Mouse (Mus musculus): Measurements from ENCODE around the gene Dusp16. TPM values are rescaled to one million over a fixed set of nuclear protein-coding genes. Genes with fewer than 3 reads are reported as not detected.
A peak's percentile ranks its signal among the peaks of the same experiment; 100 is the strongest.
"Not testable (repeated sequence)": the region's sequence is repeated elsewhere in the genome, so short reads cannot be mapped to it uniquely, and the experiment has no call there.

Gene Dusp16
- polyA plus RNA-seq, 1 experiment from 2014 or later: 8.5 TPM

DNA sequence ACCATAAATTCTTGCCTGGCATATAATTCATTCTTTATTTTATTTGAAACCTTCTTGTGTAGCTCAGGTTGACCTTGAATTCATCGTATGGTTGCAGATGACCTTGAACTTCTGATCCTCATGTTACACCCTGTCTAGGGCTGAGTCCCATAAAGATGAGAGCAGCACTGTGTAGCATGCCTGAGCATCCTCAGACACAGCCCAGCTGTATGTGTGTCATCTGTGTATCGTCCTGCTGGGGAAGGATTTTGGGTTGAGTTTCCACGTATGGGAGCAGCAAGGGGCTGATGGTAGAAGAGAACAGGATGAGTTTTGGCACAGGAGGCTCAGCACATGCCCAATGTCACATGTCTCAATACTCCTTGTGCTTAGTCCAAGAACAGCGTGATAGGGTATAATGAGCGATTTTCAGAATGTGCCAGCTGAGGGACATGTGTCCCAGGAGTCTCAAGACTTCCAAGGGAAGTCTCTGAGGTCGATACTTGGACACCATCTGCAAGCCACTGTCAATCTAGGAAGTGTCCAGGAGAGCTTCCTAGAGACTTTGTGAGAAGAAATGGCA is 108.0 kb downstream of the Dusp16 start:
- ATAC-seq (replicated peaks): 0 out of 2 replicates have a peak, but pooled peaks have one; percentile 35
- no peaks in the 10 kb centered on the region for H3K36me3 ChIP-seq
- H3K27me3 ChIP-seq: no peaks in the 10 kb centered on the region
- H3K27ac ChIP-seq (replicated peaks): no peak overlapping the region
- no peak overlapping the region for H3K4me2 ChIP-seq (replicated peaks)
- H3K9me3 ChIP-seq: no peaks in the 10 kb centered on the region
- H3K4me1 ChIP-seq: peaks cover 4% of the 10 kb centered on the region; the same call in 1 of the 2 replicates
- H3K4me3 ChIP-seq: no peak overlapping the region
- no peak overlapping the region for H3K9ac ChIP-seq (replicated peaks)
- 76% methylated on average over 6 of the region's 6 CpGs for WGBS

DNA sequence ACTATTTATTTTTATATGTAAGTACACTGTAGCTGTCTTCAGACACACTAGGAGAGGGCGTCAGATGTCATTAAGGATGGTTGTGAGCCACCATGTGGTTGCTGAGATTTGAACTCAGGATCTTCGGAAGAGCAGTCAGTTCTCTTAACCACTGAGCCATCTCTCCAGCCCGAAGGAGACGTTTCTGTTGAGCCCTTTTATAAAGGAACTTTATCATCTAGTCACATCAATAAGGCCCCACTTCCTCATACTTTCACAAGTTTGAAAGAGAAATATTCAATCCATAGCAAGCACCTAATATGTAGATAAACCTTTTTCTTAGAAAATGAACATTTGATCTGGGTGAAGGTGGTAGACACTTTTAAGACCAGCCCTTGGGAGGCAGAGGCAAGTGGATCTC is 113.1 kb downstream of the Dusp16 start:
- 91% methylated on average over 4 of the region's 4 CpGs for WGBS
- not testable (repeated sequence) for H3K27me3 ChIP-seq; H3K4me1 ChIP-seq; H3K9me3 ChIP-seq; ATAC-seq (replicated peaks); H3K27ac ChIP-seq (replicated peaks); H3K9ac ChIP-seq (replicated peaks); H3K36me3 ChIP-seq; H3K4me3 ChIP-seq; H3K4me2 ChIP-seq (replicated peaks)

DNA sequence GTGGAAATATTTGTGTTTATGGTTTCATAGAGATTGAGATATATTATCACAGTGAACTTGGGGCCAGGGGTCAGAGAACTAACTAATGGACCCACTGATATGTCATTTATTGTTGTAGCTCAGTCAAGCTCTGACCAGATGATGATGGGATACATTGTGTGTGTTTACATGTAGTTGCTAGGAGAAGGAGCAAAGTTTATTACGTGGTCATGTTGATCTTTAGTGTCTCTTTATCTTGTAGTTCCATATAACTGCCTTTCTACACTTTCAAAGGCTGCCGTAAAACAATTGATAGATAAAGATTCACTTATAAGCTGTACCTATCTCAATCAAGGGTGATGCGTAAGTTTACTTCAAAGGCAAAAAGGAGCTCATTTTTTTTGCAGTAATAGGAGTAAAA is 114.4 kb downstream of the Dusp16 start:
- Histone ChIP-seq H3K36me3 (no peaks in the 10 kb centered on the region), H3K4me3 (no peak overlapping the region), H3K27me3 (no peaks in the 10 kb centered on the region), H3K4me1 (no peaks in the 10 kb centered on the region), H3K9me3 (no peaks in the 10 kb centered on the region), H3K27ac (replicated peaks) (no peak overlapping the region), H3K4me2 (replicated peaks) (no peak overlapping the region), H3K9ac (replicated peaks) (no peak overlapping the region)
- no peak for ATAC-seq (replicated peaks)
- 92% methylated on average over 3 of the region's 3 CpGs for WGBS

DNA sequence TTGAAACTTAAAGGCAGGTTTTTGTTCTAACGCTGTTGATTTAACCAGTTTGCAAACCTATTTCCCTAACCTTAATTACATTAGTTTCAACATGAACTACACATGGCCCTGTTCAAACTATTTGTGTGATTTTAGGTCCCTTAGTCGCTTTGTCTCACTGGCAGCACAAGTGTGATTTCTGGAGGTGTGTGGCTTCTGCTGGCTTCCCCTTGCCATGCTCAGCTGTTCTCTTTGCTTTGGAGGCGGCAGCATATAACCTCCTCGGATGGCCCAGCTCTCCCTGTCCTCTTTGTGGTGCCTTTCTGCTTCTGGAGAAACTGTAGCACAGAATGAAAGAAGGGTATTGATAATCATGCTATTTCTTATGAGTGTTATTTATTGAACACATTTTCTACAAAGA is 114.9 kb downstream of the Dusp16 start:
- 87% methylated on average over 4 of the region's 4 CpGs for WGBS
- Histone ChIP-seq H3K36me3 (no peaks in the 10 kb centered on the region), H3K4me3 (no peak overlapping the region), H3K27me3 (no peaks in the 10 kb centered on the region), H3K4me2 (replicated peaks) (no peak overlapping the region), H3K4me1 (no peaks in the 10 kb centered on the region), H3K9me3 (no peaks in the 10 kb centered on the region), H3K27ac (replicated peaks) (no peak overlapping the region), H3K9ac (replicated peaks) (no peak overlapping the region)
- ATAC-seq (replicated peaks): no peak

DNA sequence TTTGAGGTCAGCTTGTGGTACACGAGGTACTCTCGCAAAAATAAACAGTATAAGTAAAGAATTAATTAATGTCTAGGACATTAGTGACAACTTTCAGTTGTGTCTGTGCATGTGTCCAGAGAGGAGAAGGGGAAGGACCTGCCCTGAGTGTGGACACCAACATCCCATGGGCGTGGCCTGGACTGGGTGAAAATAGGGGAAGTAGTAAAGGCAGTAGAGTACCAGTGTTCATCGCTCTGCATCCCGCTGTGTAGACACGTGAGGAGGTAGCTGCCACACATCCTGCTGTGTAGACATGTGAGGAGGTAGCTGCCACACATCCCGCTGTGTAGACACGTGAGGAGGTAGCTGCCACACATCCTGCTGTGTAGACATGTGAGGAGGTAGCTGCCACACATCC is 118.7 kb downstream of the Dusp16 start:
- H3K27ac ChIP-seq (replicated peaks); H3K9me3 ChIP-seq; H3K4me3 ChIP-seq; H3K36me3 ChIP-seq; H3K4me2 ChIP-seq (replicated peaks); H3K9ac ChIP-seq (replicated peaks); ATAC-seq (replicated peaks); H3K27me3 ChIP-seq: not testable (repeated sequence)
- 92% methylated on average over 8 of the region's 8 CpGs for whole genome bisulfite sequencing
- peaks cover 12% of the 10 kb centered on the region; the same call in 1 of the 2 replicates for H3K4me1 ChIP-seq

DNA sequence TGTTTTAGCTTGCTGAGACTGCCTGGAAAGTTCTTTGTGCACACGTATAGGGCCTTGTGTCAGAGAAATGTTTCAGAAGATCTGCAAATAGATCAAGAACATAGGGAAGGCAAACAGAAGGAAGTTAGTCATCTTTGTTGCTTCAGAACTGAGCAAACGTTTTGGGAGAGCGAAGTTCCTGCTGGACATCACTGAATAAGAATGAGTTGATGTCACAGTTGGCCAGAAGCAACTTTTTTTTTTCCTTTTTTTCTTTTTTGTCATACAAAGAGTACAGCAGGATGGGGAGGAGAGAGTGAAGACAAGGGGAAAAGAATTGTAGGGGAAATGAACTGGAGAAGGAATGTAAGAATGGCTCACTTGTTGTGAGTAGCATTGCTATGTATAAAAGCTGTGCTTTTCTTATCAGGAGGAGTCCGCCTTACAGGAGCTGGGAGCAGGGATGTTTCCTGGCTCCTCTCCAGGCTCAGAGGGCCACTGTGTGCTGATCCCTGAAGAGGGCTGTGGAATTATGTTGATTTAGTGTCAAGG is 121.5 kb downstream of the Dusp16 start:
- no peaks in the 10 kb centered on the region for H3K9me3 ChIP-seq
- no peak overlapping the region for H3K27ac ChIP-seq (replicated peaks)
- 49% methylated on average over 4 of the region's 4 CpGs for WGBS
- ATAC-seq (replicated peaks): no peak
- H3K4me3 ChIP-seq: no peak overlapping the region
- H3K9ac ChIP-seq (replicated peaks): no peak overlapping the region
- H3K36me3 ChIP-seq: no peaks in the 10 kb centered on the region
- H3K4me1 ChIP-seq: peaks cover 12% of the 10 kb centered on the region; the same call in 1 of the 2 replicates
- no peaks in the 10 kb centered on the region for H3K27me3 ChIP-seq
- H3K4me2 ChIP-seq (replicated peaks): no peak overlapping the region

DNA sequence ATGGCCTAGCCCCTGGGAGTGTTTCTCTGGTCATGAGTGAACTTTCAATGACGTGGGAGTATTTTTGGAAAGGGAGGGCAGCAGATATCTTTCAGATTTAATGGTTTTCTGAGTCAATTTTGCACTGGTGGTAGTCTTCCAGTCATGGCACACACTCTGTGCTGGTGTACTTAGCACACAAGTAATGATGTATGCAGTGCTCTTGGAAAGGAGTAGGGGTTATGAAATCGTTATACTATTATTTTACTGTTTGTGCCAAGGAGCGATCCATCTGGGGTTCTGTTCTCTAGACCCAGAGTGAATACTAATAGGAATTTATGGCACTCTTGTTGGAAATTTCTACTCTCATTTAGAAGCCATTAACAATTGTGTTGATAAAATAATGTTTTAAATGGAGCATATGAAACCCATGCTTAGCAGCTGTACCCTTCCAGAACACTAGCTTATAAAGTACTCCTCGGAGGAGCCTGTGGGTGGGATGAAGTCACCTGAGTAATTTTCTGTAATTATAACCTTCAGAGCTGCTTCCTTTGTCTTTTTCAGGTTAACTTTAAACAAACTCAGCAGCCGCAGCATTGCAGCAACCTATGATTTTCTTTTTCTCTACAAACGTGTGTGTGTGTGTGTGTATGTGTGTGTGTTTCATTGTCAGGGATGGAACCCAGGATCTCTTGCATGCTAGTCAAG is 123.1 kb downstream of the Dusp16 start:
- Histone ChIP-seq H3K4me3 (no peak overlapping the region), H3K36me3 (no peaks in the 10 kb centered on the region), H3K27me3 (no peaks in the 10 kb centered on the region), H3K9me3 (no peaks in the 10 kb centered on the region), H3K27ac (replicated peaks) (no peak overlapping the region), H3K4me2 (replicated peaks) (no peak overlapping the region), H3K4me1 (peaks cover 12% of the 10 kb centered on the region; the same call in 1 of the 2 replicates), H3K9ac (replicated peaks) (no peak overlapping the region)
- ATAC-seq (replicated peaks): no peak
- WGBS: 69% methylated on average over 6 of the region's 6 CpGs

DNA sequence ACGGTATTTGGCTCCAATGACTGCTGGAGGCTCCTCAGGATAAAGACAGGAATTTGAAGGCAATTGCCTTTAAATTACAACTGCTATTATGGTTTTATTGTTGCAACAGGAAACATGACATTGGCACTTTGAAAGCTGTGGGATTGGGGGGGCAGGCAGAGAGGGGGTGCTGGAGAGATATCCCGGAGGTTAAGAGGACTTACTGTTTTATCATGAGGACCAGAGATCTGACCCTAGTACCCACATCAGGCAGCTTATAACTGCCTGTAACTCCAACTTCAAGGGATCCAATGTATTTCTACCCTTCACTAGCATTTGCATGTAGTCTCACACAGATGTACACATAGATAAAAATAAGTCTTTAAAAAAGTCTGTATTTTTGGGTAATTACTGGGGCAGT is 123.9 kb downstream of the Dusp16 start:
- Histone ChIP-seq H3K4me3 (no peak overlapping the region), H3K9me3 (no peaks in the 10 kb centered on the region), H3K4me2 (replicated peaks) (no peak overlapping the region), H3K36me3 (no peaks in the 10 kb centered on the region), H3K27ac (replicated peaks) (no peak overlapping the region), H3K27me3 (no peaks in the 10 kb centered on the region), H3K4me1 (peaks cover 12% of the 10 kb centered on the region; the same call in 1 of the 2 replicates), H3K9ac (replicated peaks) (no peak overlapping the region)
- ATAC-seq (replicated peaks): no peak
- 81% methylated on average over 2 of the region's 2 CpGs for WGBS

DNA sequence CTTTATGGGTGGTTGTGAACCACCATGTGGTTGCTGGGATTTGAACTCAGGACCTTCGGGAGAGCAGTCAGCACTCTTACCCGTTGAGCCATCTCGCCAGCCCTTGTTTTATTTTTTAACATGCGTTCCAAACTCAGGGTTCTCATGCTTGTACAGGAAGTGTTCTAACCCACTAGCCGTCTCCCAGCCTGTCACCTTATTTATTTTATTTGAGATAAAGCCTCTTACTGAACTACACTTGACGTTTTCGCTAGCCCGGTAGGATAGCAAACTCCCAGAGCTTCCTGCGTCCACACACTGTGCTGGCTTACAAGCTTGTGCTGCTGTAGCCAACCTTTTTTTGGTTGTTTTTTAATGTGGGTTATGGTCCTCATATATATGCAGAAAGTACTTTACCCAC is 126.6 kb downstream of the Dusp16 start:
- no peaks in the 10 kb centered on the region for H3K27me3 ChIP-seq
- no peak overlapping the region for H3K4me2 ChIP-seq (replicated peaks)
- WGBS: 89% methylated on average over 9 of the region's 9 CpGs
- H3K27ac ChIP-seq (replicated peaks): no peak overlapping the region
- no peaks in the 10 kb centered on the region for H3K36me3 ChIP-seq
- H3K9ac ChIP-seq (replicated peaks): no peak overlapping the region
- ATAC-seq (replicated peaks): no peak
- no peak overlapping the region for H3K4me3 ChIP-seq
- 0 out of 2 replicates have a peak, but pooled peaks cover 6% of the 10 kb centered on the region for H3K4me1 ChIP-seq
- H3K9me3 ChIP-seq: no peaks in the 10 kb centered on the region

Other genes with a start within 250 kb of the Dusp16 start
- gene Lrp6, start 225.7 kb downstream of the Dusp16 start, polyA plus RNA-seq (2015; fragmentation: Nextera tagmentation; extraction: Ambion mirVana): 20.4 and 23.2 TPM in 2 replicates
- 0.75 and 0.79 TPM in 2 replicates for gene Mansc1, start 160.1 kb downstream of the Dusp16 start, polyA plus RNA-seq (2015; fragmentation: Nextera tagmentation; extraction: Ambion mirVana)
- gene Borcs5, start 153.1 kb downstream of the Dusp16 start, polyA plus RNA-seq (2015; fragmentation: Nextera tagmentation; extraction: Ambion mirVana): 45.8 and 46.0 TPM in 2 replicates
- gene Crebl2, start 37.5 kb upstream of the Dusp16 start, polyA plus RNA-seq (2015; fragmentation: Nextera tagmentation; extraction: Ambion mirVana): 3.8 and 3.9 TPM in 2 replicates
- 47.7 and 48.1 TPM in 2 replicates for gene Gpr19, start 106.0 kb upstream of the Dusp16 start, polyA plus RNA-seq (2015; fragmentation: Nextera tagmentation; extraction: Ambion mirVana)
- gene Cdkn1b, start 127.8 kb upstream of the Dusp16 start, polyA plus RNA-seq (2015; fragmentation: Nextera tagmentation; extraction: Ambion mirVana): 52.4 and 55.1 TPM in 2 replicates
- 3.5 and 3.8 TPM in 2 replicates for gene Apold1, start 189.1 kb upstream of the Dusp16 start, polyA plus RNA-seq (2015; fragmentation: Nextera tagmentation; extraction: Ambion mirVana)
- 89.0 and 91.8 TPM in 2 replicates for gene Ddx47, start 219.0 kb upstream of the Dusp16 start, polyA plus RNA-seq (2015; fragmentation: Nextera tagmentation; extraction: Ambion mirVana)

All from forebrain, embryonic 15.5 days (tissue).